Mouse (Mus musculus) monocyte, adult 5-6 weeks (primary cell): ENCODE results near the gene Kit. TPM values are rescaled to one million over a fixed set of nuclear protein-coding genes. Genes with fewer than 3 reads are reported as not detected.

ENCODE experiments used
- ATAC-seq: fragments of 153-309, 156-312 bp; replicated peaks from 2 replicates; pipeline ENCODE4 v1.8.0; 2017; ENCODE audit warnings: mild to moderate bottlenecking; ENCODE audit not compliant: low TSS enrichment, insufficient number of reproducible peaks, severe bottlenecking, poor library complexity, low FRiP score
- total RNA-seq: library from RNA; stranded (forward); fragments of 200-1000, 200-491, 200-594 nt; gene quantifications from 3 replicates; pipeline ENCODE4 v1.2.3, GENCODE M21; 2017

Kit gene
- total RNA-seq, 1 experiment from 2014 or later, result 3.0 TPM

DNA sequence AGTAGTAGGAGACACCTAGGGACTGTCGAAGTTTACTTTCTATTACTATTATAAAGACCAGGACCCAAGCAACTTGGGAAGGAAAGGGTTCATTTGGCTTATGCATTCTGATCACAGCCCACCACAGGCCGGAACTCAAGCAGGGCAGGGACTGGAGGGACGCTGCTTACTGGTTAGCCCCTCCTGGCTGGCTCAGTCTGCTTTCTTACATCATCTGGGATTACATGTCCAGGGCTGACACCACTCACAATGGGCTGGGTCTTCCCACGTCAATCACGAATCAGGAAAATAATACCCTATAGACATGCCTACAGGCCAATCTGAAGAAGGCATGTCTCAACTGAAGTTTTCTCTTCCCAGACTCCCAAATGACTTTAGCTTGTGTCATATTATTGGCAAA lies 122.2 kb downstream of the Kit start:
- no peak for ATAC-seq

DNA sequence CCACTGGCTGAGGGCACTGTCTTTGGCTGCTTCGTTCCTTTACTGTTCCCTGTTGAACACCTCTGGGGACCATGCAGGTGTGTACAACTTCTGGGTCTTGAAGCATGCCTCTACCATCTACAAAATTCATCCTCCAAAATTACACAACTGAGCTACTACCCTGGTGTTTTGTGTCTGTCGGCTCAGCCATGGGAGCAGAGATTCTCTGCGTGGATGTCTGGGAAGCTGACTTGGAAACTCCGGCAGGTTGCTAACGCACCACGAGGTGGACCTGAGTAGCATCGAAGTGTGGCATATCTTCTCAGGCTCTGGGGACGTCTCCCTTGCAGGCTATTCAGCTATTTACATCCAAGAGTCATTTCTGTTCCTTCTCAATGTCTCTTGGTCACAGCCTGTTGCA lies 123.8 kb downstream of the Kit start:
- no peak for ATAC-seq

DNA sequence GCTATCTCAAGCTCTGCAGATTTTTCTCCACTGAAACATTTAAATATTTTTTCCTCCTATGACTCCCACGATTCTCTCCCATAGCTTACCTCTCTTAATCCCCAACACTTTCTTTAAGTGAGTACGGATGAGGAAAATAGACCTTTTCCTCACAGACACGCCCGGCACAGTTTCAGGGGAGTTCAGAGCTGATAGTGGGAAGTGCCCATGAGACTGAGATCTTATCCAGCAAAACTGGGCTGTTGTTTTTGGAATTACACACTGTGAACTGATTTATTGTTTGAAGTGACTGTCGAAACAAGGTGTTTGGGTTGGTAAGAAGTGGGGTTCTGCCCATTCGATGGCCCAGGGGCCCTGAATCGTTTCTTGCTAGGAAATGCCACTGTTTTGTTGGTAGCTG lies 124.4 kb downstream of the Kit start:
- ATAC-seq, result no peak

DNA sequence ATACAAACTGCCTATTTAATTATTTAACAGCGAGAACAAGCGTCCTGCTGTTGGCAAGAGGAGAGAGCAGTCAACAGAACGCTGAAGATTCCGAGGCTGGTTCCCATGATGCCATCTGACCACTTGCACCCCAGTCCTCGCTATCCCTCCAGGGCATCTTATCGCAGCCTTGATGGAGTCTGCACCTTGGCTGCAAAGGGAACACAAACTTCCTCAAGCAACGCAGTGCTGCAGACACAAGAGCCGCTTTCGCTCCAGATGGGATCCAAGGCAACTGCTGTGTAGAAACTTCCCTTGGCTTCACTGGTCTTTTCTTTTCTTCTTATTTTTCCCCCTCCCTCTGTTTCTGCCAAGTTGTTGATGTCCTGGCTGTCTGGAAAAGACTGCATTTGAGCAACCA lies 124.8 kb downstream of the Kit start:
- ATAC-seq, result no peak

DNA sequence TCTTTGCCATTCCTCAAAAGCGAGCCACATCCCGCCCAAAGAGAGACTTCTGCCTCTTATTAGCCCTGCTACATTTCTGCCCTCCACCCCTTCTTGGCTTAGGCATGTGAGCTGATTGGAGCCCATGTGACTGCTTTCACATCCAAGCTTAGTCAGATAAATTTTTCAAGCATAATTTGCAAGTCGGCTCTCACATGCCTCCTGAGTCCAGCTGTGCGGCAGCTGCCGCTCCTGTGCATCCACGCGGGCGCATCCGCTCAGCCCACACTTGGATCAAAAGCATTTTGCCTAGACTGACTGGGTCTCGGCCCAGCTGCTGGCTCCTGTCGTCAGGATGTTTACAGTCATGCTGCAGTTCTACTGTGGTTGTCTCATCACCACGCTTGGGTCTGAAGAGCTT lies 126.9 kb downstream of the Kit start:
- no peak for ATAC-seq

DNA sequence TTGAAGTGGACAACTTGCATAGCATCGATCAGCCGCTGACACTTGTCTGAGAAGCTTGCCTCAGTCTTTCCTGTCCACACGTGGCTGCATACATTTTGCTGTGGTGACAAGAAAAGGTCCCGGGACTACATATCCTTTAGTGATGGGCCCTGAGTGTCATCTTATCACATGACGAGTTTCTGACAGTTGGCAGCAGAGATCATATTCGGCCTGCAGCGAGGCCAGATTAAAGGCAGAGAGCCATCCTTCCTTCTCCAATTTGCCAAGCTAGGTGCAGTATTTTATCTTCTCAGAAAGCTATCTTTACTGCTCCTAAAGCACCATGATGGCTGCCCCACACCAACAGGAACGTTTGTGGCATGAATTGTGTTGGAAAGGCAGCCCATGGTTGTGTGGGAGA lies 127.4 kb downstream of the Kit start:
- no peak for ATAC-seq

DNA sequence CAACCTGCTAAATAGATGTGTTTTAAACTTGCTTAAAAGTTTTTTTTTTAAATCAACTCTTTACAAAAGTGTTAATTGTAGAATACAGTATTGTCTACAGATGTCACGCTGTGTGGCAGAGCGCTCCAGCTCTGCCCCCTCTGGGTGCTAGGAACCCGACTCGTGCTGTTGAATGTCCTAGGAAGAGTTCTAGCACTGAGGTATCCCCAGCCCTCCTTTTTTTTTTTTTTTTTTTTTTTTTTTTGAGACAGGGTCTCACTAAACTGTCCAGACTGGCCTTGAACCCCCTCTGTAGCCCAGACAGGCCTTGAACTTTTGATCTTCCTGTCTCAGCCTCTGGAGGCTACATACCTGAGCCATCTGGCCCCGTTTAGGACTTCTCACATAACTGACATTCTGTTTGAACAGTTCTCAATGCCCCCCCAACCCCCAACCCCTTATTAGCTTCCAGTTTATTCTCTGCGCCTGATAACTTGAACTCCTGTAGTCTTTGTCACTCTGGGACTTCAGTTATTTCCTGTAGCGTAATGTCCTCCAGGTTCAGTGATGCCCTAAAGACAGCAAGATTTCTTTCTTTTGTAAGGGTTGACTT lies 130.0 kb downstream of the Kit start:
- ATAC-seq, result no peak

DNA sequence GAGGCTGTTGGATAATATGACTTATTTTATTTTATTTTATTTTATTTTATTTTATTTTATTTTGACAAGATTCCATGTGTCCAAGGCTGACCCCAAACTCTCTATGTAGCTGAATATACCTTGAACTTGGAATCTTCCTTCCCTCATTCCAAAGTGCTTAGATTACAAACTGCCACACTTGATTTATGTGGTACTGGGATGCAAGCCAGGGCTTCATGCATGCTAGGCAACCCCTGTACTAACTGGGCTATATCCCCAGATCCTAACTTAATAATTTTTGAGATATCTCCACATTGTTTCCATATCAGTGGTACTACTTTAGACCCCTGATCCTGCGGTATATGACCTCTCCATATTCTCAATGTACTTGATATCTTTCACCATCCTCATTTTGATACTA lies 130.7 kb downstream of the Kit start:
- ATAC-seq, result no peak
